Mouse (Mus musculus): ENCODE results near the gene Tbc1d8b. TPM values are rescaled to one million over a fixed set of nuclear protein-coding genes. Genes with fewer than 3 reads are reported as not detected.

The Tbc1d8b gene
- polyA plus RNA-seq, 1 experiment from 2014 or later, result 1.8 TPM

GRCm38 (mm10) chrX:139780988-139781387 is 96.2 kb downstream of the Tbc1d8b start:
- TF ChIP-seq CTCF (IDR thresholded peaks at IDR 0.05; ENCODE audit: low read depth), result no peak
- H3K4me2 ChIP-seq, result no peak overlapping the region
- peak; percentile 51 for DNase-seq
- no peaks in the 10 kb centered on the region for H3K4me1 ChIP-seq (ENCODE audit: insufficient read depth)
- 23% methylated on average over 3 of the region's 3 CpGs for WGBS
- no peak overlapping the region for H3K27ac ChIP-seq (ENCODE audit: low read depth)
- no peak overlapping the region for H3K9ac ChIP-seq
- H3K4me3 ChIP-seq (ENCODE audit: low read depth, low read length), result no peak overlapping the region
- no peaks in the 10 kb centered on the region for H3K27me3 ChIP-seq (ENCODE audit: insufficient read depth, low read length)
- ATAC-seq (ENCODE audit: insufficient read depth), result peak; percentile 77
- no peaks in the 10 kb centered on the region for H3K36me3 ChIP-seq (ENCODE audit: insufficient read depth)
- no peaks in the 10 kb centered on the region for H3K9me3 ChIP-seq (ENCODE audit: low read depth, low read length)

GRCm38 (mm10) chrX:139781563-139781962 is 96.8 kb downstream of the Tbc1d8b start:
- Histone ChIP-seq H3K36me3 (ENCODE audit: insufficient read depth) (no peaks in the 10 kb centered on the region), H3K27me3 (ENCODE audit: insufficient read depth, low read length) (no peaks in the 10 kb centered on the region), H3K9ac (no peak overlapping the region), H3K4me2 (no peak overlapping the region), H3K9me3 (ENCODE audit: low read depth, low read length) (no peaks in the 10 kb centered on the region), H3K27ac (ENCODE audit: low read depth) (no peak overlapping the region), H3K4me1 (ENCODE audit: insufficient read depth) (no peaks in the 10 kb centered on the region), H3K4me3 (ENCODE audit: low read depth, low read length) (no peak overlapping the region)
- ATAC-seq (ENCODE audit: insufficient read depth) (no peak), DNase-seq (no peak)
- TF ChIP-seq CTCF (IDR thresholded peaks at IDR 0.05; ENCODE audit: low read depth), result no peak
- WGBS, result 63% methylated on average over 4 of the region's 4 CpGs

GRCm38 (mm10) chrX:139782278-139783044 is 97.7 kb downstream of the Tbc1d8b start, which contains the start of gene Ripply1:
TSS of gene Ripply1 (minus strand) at chrX:139782353.
- WGBS, result 61% methylated on average over 6 of the region's 6 CpGs
- Histone ChIP-seq H3K4me1 (ENCODE audit: insufficient read depth) (no peaks in the 10 kb centered on the region), H3K4me3 (ENCODE audit: low read depth, low read length) (no peak within 1 kb of the TSS), H3K27ac (ENCODE audit: low read depth) (no peak within 1 kb of the TSS), H3K4me2 (no peak within 1 kb of the TSS), H3K9ac (no peak within 1 kb of the TSS), H3K36me3 (ENCODE audit: insufficient read depth) (no peaks in the 10 kb centered on the region), H3K27me3 (ENCODE audit: insufficient read depth, low read length) (no peaks in the 10 kb centered on the region), H3K9me3 (ENCODE audit: low read depth, low read length) (no peaks in the 10 kb centered on the region)
- no peak for TF ChIP-seq CTCF (IDR thresholded peaks at IDR 0.05; ENCODE audit: low read depth)
- no peak for ATAC-seq (ENCODE audit: insufficient read depth)
- DNase-seq, result no peak

- no peak overlapping the region for H3K4me3 ChIP-seq (ENCODE audit: low read depth, low read length)
- no peaks in the 10 kb centered on the region for H3K36me3 ChIP-seq (ENCODE audit: insufficient read depth)
- TF ChIP-seq CTCF (IDR thresholded peaks at IDR 0.05; ENCODE audit: low read depth), result no peak
- DNase-seq (no peak), ATAC-seq (ENCODE audit: insufficient read depth) (no peak)
- no peak overlapping the region for H3K4me2 ChIP-seq
- no peaks in the 10 kb centered on the region for H3K27me3 ChIP-seq (ENCODE audit: insufficient read depth, low read length)
- H3K9me3 ChIP-seq (ENCODE audit: low read depth, low read length), result no peaks in the 10 kb centered on the region
- H3K9ac ChIP-seq, result no peak overlapping the region
- 62% methylated on average over 3 of the region's 3 CpGs for WGBS
- H3K4me1 ChIP-seq (ENCODE audit: insufficient read depth), result no peaks in the 10 kb centered on the region
- no peak overlapping the region for H3K27ac ChIP-seq (ENCODE audit: low read depth)
These were observed 98.2 kb downstream of the Tbc1d8b start for GRCm38 (mm10) chrX:139783045-139783422.

GRCm38 (mm10) chrX:139785764-139786163 is 101.0 kb downstream of the Tbc1d8b start:
- Histone ChIP-seq H3K4me1 (ENCODE audit: insufficient read depth) (no peaks in the 10 kb centered on the region), H3K27ac (ENCODE audit: low read depth) (no peak overlapping the region), H3K36me3 (ENCODE audit: insufficient read depth) (no peaks in the 10 kb centered on the region), H3K27me3 (ENCODE audit: insufficient read depth, low read length) (no peaks in the 10 kb centered on the region), H3K9ac (no peak overlapping the region), H3K4me3 (ENCODE audit: low read depth, low read length) (no peak overlapping the region), H3K4me2 (no peak overlapping the region), H3K9me3 (ENCODE audit: low read depth, low read length) (no peaks in the 10 kb centered on the region)
- 47% methylated on average over 1 of the region's 1 CpGs for WGBS
- DNase-seq, result peak; percentile 27
- TF ChIP-seq CTCF (IDR thresholded peaks at IDR 0.05; ENCODE audit: low read depth), result no peak
- ATAC-seq (ENCODE audit: insufficient read depth), result no peak

- TF ChIP-seq CTCF (IDR thresholded peaks at IDR 0.05; ENCODE audit: low read depth), result no peak
- no peaks in the 10 kb centered on the region for H3K27me3 ChIP-seq (ENCODE audit: insufficient read depth, low read length)
- H3K4me2 ChIP-seq, result no peak overlapping the region
- no peak overlapping the region for H3K27ac ChIP-seq (ENCODE audit: low read depth)
- no peaks in the 10 kb centered on the region for H3K9me3 ChIP-seq (ENCODE audit: low read depth, low read length)
- ATAC-seq (ENCODE audit: insufficient read depth), result no peak
- no peak for DNase-seq
- H3K4me1 ChIP-seq (ENCODE audit: insufficient read depth), result no peaks in the 10 kb centered on the region
- 62% methylated on average over 7 of the region's 7 CpGs for WGBS
- H3K9ac ChIP-seq, result no peak overlapping the region
- no peaks in the 10 kb centered on the region for H3K36me3 ChIP-seq (ENCODE audit: insufficient read depth)
- no peak overlapping the region for H3K4me3 ChIP-seq (ENCODE audit: low read depth, low read length)
These were observed 109.5 kb downstream of the Tbc1d8b start for GRCm38 (mm10) chrX:139794072-139794845.

- Histone ChIP-seq H3K27me3 (ENCODE audit: insufficient read depth, low read length) (no peaks in the 10 kb centered on the region), H3K4me1 (ENCODE audit: insufficient read depth) (no peaks in the 10 kb centered on the region), H3K27ac (ENCODE audit: low read depth) (no peak overlapping the region), H3K4me3 (ENCODE audit: low read depth, low read length) (no peak overlapping the region), H3K4me2 (no peak overlapping the region), H3K9me3 (ENCODE audit: low read depth, low read length) (no peaks in the 10 kb centered on the region), H3K9ac (no peak overlapping the region), H3K36me3 (ENCODE audit: insufficient read depth) (no peaks in the 10 kb centered on the region)
- no peak for DNase-seq
- no peak for ATAC-seq (ENCODE audit: insufficient read depth)
- 94% methylated on average over 6 of the region's 6 CpGs for WGBS
- no peak for TF ChIP-seq CTCF (IDR thresholded peaks at IDR 0.05; ENCODE audit: low read depth)
These were observed 111.2 kb downstream of the Tbc1d8b start for GRCm38 (mm10) chrX:139796037-139796436.

All from lung, embryonic 14.5 days (tissue).